Mouse (Mus musculus): ENCODE measurements at regions not wholly inside any gene's neighbourhood (a gene's known extent, or its start where the extent isn't known, plus 50 kb on each side); places are given as distances from the start of the nearest gene placed in this dataset.
A peak's percentile ranks its signal among the peaks of the same experiment; 100 is the strongest.

DNA sequence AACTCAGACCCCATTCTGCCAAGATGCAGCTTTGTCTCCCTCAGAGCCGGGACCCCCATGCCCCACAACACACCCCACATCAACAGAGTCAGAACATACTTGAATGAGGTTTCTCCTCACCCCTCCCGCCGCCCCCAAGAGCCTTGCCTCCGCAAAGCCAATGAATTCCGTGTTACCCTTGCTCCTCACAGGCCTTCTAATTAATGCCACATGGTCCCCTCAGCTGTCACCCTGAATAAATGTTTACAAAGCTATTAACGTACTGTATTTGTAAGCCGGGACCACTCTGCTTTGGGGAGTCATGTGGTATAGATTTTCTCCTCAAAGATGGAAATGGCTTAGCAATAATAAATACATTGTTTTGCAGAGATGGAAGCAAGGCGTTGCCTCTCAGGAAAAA is 140.5 kb upstream of the Tbx3 start:
- no peak for DNase-seq

DNA sequence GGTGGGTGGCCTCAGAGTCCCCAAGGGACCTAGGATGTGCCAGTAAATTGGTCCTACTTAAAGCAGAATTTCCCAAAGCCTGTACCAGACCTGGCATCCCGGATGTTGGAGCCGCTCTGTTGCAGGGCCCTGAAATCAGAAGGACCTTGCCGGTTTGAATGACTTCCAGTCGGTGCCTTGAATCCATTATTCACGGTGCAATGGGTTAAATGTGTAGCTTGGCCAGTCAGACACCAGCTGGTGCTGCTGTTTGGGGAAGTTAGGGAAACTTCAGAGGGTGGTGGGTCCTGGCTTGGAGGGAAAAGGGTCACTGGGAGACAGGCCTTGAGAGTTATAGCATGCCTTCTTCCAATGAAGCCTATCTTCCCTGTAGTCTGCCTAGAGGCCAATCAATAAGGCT is 135.5 kb upstream of the Tbx3 start:
- DNase-seq = no peak

DNA sequence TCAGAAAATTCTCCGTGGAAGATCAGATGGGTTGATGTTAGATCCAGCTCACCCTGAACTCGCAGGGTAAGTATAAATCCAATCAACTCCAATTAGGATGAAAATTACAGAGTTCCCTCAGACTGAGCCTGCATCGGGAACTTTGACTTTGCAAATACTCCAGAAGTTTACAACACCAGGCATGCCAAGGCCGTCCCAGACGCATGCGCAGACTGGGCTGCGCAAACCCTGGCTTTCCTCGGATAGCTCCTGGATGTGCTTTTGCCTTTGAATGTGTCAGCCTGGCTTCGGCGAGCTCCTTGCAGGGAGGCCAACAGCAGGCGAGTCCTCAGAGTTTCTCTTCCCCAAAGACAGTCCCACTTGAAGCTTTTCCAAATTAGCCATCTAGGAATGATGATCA is 127.6 kb upstream of the Tbx3 start:
- DNase-seq = no peak

DNA sequence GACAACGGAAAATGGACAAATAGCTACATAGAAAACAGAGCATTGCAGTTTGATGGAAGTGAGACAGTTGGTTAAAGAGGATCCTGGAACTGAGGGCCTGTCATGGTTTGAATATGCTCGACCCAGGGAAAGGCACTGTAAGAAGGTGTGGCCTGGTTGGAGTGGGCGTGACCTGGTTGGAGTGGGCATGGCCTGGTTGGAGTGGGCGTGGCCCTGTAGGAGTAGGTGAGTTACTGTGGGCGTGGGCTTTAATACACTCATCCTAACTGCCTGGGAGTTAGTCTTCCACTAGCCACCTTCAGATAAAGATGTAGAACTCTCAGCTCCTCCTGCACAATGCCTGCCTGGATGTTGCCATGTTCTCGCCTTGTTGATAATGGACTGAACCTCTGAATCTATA is 126.8 kb upstream of the Tbx3 start:
- DNase-seq = no peak

DNA sequence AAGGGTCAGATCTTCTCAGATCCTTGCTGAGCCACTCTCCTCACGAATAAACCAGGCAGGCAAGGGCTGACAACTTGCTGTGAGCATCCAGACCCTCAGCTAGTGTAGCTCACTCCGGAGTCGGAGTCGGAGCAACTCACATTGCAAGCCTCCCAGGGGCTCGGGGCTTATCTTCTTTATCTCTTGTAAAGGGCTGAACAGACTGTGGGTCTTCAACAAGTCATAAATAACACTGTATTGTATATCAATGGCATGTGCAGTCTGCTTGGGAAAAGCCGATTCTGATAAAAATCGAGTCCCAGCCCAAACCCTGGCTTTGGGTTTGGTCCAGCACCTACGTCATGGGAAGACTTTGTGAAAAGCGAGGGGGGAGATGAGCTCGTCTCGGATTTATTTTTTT is 125.8 kb upstream of the Tbx3 start:
- no peak for DNase-seq

DNA sequence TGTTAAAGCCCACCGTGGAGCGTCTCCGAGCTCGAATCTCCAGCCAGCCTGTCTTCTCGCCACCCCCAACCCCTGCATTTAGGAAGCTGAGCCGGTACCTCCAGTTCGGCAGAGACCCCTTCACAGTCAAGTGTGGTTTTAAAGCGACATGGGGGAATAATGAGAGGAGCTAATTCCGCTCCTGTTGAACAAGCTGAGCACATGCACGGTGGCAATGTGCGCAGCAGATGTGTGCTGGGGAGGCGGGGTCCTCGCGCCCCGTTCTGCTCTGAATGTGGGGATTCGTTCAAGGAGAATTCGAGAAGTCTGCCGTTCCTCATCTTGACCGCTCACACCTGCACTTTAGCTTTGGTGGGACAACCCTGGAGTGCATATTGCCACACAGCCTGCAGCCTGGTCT is 123.4 kb upstream of the Tbx3 start:
- no peak for DNase-seq

DNA sequence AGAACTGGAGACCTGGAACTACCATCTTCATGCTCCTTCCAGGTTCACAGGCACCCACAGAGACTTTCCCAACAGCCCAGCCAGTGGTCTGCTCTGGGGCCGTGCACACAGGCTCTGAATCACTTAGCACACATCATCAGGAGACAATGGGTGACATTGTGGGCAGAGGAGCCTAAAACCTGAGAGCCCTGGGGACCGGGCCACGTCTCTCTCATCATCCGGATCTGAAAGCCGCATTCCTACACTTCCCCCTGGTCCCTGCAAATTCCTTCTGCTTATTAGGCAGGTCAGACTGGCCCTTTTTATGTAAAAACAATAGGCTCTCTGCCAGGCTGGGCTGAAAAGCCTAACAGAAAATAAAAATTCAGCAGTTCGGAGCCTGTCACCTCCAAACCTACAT is 119.6 kb upstream of the Tbx3 start:
- no peak for DNase-seq

DNA sequence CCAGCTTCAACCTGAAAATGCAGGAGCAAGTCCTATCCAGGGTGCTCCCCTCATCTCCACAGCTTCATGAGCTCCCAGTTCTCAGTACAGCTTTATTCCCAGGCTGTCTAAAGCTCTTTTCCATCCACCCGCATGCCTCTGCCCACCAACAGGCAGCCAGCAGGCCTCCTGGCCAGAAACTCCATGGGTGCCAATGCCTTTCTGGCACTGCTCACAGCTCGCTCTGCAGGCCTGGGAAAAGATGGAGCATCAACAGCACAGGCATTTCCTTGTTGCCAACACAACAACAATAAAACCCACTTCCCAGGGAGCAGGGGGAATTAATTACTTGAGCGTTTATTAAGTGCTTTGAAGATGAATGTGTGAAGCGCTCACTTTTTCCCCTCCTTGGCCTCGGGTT is 117.0 kb upstream of the Tbx3 start:
- DNase-seq = peak; percentile 18

DNA sequence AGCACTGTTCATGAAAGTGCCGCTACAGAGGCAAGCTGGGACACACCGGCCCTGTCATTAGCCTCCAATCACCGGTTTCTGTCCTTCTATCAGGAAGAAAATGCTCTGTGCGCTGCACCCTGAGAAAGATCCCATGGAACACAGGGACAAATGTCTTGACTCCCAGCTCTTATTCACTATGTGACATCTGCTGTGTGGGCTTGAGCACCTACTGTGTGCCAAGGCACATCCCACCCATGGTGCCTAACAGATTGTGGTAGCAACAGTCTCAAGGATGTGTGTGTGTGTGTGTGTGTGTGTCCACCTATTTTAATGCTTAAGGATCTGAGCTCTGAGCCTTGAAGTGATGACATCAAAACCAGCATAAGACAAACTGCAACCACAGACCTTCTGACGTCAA is 113.4 kb upstream of the Tbx3 start:
- no peak for DNase-seq

DNA sequence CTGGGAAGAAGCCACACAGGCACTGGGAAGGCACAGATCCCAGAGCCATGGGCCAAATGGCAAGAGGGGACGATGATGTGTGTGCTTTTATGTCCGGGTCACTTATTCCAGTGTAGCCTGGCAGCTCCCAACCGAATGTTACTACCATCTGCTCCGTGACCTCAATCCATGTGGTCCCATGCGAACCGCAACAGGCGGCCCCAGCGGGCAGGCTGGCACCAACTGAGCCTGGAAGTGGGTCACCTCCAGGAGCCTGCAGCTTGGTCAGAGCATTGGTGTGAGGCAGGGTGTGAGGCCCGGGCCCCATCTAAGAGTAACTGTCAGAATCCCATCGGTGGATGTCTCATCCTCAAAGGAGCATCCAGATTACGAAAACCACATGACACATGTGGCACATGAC is 110.8 kb upstream of the Tbx3 start:
- no peak for DNase-seq

DNA sequence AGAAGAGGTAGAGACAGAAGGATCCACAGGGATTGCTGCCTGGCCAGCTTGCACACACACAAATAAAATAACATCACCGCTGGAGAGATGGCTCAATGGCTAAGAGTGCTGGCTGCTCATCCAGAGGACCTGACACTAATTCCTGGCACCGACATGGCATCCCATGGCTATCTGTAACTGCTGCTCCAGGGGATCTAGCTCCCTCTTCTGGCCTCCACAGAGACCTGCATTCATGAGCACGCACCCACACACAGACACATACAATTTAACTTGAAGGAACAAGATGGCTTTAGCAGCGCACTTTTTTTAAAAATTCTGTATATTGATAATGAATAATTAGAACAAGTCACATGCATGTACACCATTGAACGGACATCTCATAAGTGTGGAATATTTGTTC is 110.1 kb upstream of the Tbx3 start:
- DNase-seq = no peak

DNA sequence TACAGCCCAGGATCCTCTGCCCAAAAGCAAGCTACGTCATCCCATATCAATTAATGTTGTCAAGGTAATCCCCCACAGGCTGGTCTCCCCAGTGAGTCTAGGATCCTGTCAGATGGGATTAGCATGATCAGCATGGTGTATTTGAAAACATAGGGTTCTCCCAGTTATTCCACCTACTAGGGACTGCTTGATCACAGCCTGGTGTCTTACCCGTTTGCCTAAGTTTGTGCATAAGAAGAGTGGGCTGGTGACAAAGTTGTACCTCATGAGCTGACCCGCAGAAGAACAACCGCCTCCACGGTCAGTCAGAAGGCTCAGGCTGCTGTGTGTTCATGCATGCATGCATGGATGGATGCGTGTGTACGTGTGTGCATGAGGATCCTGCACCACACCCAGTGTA is 108.9 kb upstream of the Tbx3 start:
- no peak for DNase-seq

DNA sequence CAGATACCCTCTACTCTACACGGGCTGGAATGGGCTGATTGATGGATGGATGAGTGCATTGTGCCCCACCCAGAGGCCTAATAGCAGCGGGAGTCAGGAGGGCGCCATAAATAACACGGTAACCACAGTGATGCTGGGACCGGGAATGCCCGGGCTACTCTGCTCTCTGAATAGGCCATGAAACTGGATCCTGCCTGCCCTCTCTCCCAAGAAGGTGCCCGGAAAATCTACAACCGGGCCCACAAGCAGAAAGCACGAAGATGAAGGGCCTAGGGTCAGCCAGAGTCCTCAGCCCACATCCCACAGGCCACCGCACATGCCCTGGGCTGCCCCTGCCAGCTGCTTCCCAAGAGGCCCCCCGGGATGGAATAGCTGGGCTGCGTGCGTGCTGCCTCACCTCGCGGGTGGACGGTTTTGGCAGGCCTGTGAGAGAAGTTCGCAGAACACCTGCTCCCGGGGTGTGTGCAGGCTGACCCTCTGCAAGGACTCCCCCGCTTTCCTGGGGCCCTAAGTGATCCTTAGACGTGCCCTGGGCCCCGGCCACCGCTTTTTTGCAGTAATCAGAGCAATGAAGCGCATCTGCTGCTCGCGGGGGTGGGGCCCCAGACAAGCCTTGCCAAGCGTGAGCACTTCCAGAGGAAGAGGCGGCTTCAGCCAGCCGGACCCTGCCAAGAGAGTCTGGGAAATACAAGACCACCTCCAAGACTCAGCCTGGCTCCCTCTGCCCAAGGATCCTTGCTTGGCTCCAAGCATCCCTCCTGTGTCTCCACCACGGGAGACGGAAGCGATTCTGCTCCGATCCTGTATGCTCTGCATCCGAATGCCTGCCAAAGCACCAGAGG is 106.7 kb upstream of the Tbx3 start:
- no peak for DNase-seq

DNA sequence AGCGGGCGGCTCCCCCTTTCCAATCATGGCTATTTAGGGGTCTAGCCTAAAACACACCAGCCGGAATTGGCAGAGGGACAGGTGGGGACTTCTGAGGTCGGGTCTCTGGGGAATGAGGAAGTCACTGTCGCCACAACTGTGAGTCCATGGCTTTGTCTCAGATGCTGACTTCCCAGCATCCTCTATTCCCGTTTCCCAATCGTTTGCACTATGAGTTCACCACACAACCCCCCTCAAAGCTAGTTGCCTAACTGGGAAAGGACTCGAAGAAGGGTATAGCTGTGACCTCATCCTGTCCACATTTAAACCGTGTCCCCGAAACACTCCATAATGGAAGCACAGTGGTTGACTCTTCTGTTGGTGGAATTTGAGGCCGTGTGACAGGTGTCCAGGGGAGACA is 102.8 kb upstream of the Tbx3 start:
- DNase-seq = no peak

DNA sequence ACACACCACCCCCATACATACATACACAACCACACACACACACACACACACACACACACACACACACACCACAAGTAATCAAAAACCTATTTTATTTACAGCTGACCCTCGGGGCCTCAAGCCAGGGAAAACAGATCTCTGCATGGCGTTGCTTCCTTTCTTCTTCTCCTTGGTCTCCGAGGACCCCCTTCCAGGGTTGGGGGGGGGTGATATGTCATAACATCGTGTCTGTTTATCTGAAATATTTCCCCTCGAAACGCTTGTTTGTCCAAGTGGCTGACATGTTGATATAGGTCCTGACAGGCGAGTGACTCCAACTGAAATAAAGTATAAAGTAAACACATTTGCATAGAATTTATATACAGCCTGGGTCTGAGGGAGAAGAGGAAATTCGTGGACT is 100.4 kb upstream of the Tbx3 start:
- no peak for DNase-seq

DNA sequence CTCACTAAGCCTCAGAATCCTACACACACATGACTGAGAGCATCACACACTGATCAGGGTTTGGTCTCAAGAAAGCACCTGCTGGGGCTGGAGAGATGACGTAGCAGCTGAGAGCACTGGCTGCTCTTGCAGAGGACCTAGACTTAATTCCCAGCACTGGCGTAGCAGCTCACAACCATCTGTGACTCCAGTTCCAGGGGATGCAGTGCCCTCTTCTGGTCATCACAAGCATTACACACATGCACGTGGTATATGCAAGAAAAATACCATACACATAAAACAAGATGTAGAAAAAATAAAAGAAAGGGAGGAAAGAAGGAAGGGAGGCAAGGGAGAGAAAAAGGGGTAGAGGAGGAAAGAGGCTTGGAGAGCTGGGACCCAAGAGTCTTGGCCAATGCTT is 98.8 kb upstream of the Tbx3 start:
- no peak for DNase-seq

DNA sequence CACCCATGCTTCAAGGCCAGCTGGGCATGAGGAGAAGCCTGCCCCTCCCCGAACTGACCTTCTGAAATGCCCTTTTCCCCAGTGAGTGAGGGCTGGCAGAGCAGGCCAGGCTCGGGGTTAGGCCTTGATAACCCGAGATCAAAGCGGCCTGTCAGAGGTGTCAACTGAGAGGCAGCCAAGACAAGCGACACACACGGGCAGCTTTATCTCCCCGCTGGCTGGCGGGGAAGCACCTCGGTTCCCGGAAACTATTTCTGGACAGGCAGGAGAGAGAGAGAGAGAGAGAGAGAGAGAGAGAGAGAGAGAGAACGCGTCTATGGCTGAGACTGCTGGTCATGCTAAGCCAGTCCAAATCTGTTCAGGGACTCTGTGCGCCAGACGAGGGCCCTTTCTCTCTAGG is 95.3 kb upstream of the Tbx3 start:
- DNase-seq = no peak

DNA sequence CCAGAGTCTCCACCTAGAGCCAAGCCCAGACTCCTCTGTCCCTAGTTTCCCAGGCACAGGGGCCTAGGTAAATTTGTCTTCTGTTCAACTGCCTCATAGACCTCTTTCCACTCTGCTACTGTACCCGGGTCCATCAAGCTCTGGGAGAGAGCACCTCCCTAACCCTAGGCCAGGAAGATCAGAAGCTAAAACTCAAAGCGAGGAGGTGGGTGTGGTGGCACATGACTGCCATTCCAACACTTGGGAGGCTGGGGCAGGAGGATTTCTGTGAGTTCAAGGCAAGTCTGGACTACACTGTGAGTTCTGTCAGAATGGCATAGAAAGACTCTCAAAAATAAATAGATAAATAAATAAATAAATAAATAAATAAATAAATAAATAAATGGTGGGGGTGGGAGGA is 91.2 kb upstream of the Tbx3 start:
- no peak for DNase-seq

DNA sequence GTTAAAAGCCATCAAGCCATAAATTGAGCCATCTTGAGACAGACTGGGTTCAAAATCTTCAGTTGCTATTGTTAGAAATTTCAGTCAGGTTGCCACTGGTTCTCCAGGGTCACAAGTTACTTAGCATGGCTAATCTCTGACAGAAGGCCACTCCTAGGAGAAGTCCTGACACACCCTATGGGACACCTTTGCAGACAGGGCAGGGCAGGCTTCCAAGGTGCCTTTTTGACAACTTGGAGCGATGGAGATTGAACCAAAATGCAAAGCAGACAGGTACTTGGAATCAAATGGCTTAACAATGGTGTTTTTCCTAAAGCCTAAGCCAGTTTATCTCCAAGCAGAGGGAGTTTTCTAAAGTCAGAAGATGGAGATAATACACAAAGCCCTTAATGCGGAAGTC is 90.7 kb upstream of the Tbx3 start:
- no peak for DNase-seq

DNA sequence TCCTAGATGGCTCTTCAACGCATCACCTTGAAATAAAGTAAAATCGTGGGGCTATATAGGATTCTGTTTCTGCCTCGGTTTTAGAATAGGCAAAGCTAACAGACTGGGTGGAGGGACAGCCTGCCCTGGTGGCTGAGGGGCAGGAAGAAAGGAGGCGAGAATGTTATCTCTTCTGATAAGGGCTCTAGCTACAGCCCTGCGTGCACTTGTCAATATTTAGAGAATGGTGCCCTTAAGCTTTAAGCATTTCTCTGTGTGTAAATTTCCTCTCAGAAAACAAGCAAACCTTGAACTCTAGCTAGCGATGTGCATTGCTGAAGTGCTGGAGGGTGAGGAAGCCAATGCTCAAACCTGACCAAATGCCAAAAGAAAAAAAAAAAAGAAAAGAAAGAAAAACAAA is 90.1 kb upstream of the Tbx3 start:
- DNase-seq = no peak

DNA sequence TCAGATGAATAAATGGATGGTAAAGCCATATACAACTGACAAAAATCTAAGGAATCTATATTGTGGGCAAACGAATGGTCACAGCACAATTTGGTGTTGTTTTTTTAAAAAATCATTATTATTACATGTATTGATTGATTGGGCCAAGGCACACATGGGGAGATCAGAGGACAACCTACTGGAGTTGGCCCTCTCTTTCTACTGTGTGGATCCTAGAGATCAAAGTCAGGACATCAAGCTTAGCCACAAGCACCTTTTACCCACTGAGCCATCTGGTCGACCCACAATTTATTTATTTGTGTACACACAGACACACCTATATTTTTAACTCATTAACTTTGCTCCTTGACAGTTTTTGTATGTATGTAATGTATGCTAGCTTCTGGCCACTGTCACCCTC is 89.7 kb upstream of the Tbx3 start:
- no peak for DNase-seq

DNA sequence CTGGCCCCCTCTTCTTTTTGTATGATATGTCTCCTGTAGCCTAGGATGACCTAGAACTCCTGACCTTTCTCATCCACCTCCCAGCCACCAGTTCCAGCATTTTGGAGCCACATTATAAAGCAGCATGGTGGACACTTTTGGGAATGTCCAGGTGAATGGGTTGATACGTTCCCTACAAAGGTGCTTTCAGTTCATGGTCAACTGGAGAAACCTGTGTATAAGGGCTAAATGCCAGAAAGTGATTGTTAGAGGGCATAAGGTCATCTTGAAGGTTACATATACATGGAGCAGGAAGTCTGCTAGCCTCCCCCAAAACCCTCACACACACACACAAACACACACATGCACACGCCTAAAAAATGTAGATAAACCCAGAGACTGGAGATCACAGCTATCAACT is 86.1 kb upstream of the Tbx3 start:
- no peak for DNase-seq

DNA sequence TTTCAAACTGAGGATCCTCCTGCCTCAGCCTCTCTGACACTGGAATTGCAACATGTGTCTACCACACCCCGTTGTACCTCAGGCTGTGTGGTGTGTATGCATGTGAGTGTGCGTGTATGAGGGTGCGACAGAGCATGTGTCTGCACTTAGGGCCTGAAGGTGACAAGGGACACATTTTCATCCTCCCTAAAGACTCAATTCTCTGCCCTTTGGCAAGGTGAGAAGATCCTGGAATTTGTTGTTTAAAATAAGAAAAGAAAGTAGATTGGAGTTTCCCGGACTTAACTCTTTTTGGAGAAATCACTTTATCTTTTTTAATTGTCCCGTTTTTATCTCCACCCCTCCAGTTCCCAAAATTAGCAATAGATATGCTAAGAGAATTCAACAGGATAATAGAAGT is 85.6 kb upstream of the Tbx3 start:
- no peak for DNase-seq

DNA sequence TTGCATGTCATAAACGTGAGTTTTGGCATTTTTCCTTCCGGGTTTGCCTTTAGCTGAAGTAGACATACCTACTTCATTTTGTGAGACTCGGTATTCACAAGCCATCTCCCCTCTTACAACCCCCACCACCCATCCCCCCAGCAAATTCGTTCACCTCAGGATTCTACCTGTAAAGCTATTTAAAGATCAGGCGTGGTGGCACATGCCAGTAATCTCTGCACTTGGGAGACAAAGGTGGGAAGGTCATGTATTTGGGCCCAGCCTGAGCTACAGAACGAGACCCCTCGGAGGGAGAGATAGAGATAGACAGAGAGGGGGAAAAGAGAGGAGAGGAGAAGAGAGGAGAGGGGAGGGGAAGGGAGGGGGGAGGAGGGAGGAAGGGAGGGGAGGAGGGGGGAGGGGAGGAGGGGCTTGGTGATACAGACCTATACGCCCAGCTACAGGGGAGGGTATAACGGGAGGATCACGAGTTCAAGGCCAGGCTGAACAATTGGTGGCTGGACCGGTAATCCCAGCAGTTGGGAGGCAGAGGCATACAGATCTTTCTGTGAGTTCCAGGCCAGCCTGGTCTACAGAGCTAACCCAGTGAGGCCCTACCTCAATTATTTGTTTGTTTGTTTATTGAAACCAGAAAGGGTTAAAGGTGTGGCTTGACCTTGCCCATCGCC is 83.9 kb upstream of the Tbx3 start:
- DNase-seq = no peak

DNA sequence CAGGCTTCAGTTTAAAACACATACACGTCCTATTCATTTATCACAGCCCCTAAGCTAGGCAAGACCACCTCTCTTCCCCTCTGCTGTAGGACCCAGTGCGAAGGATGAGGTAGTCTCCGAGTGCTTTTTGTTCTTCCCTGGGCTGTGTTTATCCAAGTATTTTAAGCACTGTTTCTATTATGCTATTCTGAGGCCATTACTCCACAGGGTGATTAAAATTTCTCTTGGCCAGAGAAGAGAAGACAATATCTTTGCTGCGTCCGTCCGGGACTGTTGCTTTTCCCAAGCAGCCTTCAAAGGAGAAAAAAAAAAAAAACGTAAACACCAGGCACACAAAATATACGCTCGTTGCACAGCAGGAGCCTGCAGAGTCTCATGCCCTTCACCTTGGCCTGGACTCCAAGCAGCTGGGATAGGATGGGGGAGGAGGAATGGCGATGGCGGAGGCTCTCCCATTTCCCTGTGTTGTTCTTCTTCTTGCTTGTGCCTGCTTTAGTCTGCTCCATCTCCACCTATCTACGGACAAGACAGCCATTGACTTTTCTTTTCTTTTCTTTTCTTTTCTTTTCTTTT is 83.1 kb upstream of the Tbx3 start:
- no peak for DNase-seq

Data from kidney, adult 18-20 months (tissue).